Mouse (Mus musculus) ovary, adult 10 weeks (tissue): Measurements from ENCODE around the gene Bcl2l2. TPM values are rescaled to one million over a fixed set of nuclear protein-coding genes. Genes with fewer than 3 reads are reported as not detected.

Source experiments
- polyA plus RNA-seq: library from polyadenylated mRNA; stranded (reverse); fragments of 350-450 nt; fragmentation: Illumina TruSeq; extraction: RNeasy Lipid Tissue Mini Kit (QIAGEN cat#74804); gene quantifications from one replicate; pipeline ENCODE4 v1.2.3, GENCODE M21; 2014

The Bcl2l2 gene
- polyA plus RNA-seq = 9.4 TPM

DNA sequence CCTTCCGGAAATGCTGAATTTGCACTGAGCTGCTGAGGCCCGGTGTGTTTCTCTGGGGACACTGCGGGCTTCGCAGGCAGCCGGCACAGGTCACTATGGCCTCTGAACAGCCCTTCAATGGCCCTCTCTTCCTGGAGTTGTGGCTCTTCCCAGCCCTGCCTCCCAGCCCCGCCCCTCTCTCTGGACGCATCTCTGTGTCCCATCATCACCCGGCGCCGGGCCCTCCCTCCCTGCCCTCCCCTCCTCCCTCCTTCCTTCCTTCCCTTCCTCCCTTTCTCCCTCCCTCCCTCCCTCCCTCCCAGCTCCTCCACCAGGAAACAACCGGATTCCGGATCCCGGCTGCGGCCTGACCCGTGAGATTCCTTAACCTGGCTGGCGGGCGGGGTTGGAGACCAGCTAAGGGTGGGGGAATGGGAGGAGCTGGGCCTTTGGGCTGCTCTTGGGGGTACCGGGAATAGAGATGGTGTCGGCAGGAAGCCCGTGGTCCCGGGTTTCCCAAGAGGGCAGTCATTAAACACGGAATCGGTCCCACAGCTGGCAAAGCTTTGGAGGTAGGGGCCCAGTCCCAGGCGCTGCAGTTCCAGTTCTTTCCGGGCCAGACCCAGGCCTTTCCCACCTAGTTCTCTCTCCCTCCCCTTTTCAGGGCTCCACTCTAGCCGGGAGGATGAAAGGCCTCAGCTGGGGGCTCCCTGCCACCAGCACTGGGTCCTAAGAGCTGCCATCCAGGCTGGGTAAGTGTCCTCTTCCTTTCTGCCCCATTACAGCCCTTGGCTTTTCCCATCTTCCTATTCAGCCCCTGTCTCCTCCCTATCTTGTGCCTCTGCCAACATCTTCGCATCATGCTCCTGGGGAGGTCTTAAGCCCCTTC lies at the start of gene Bcl2l2, which contains the start of gene Gm20521:
Gene Bcl2l2, plus strand, starts transcription at position 224 of the 868 bp plus-strand sequence.
Gene Gm20521, plus strand, starts transcription at position 288 of the 868 bp plus-strand sequence.

DNA sequence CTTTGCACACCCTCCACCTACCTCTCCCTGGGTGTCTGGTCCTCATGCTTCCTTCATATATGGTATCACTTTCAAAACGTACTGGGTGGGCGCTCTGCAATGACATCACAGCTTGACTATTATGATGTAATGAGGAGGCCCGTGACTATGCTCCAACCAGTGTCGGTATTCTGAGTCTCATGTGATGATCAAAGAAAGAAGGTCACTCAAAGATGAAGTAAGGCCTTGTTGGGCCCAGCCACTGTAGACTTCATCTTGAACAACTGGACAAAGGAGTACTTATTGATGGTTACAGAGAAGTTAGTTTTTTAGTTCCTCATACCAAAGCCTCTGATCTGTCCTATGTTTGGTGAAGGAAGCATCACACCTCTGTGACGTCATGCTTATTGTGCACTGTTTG lies 12.3 kb upstream of the Bcl2l2 start, which contains the start of gene Homez:
Gene Homez, minus strand, starts transcription at position 101 of the 400 bp plus-strand sequence.

DNA sequence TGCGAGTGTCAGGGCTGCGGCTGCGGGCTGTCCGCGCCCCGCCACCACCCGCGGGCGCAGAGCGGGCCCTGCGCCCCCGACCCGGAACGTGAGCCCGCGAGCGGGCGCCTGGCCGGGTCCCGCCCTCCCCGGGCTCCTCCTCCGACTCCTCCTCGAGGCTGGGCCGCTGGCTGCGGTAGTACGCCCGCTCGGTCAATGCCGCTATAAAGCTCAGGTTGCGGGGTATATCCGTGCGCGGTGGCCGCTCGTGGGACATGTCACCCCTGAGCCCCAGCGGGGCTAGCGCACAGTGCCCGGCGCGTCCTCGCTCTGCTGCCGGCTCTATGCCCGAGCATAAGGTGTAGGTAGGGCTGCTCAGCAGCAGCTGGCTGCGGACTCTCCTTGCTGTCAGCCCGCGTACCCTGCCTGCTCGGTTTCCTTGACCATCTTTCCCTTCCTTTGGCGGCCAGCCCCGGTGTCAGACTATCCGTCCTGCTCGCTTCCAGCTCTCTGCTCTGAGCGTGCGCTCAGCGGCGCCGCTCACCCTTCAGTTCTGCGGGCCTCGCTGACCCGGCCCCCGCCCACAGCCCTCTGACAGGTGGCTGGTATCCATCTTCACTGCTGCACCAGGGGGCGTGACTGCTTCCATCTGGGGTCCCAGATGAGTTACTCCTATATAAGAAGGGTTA lies 6.0 kb upstream of the Bcl2l2 start, which contains the start of gene Ppp1r3e:
Gene Ppp1r3e, minus strand, starts transcription at position 503 of the 668 bp plus-strand sequence.

GRCm38 (mm10) chr14:54892200-54892599 lies 9.0 kb downstream of the Bcl2l2 start, which contains the start of gene Pabpn1:
Pabpn1 (plus strand) TSS chr14:54892500.

GRCm38 (mm10) chr14:54912886-54913285 lies 29.7 kb downstream of the Bcl2l2 start, which contains the start of gene Slc22a17:
Slc22a17 (minus strand) TSS chr14:54913132.

GRCm38 (mm10) chr14:54925349-54926342 lies 42.5 kb downstream of the Bcl2l2 start, which contains the start of gene Efs:
Efs (minus strand) TSS chr14:54926126.

GRCm38 (mm10) chr14:54932645-54933150 lies 49.5 kb downstream of the Bcl2l2 start, which contains the start of gene Il25:
Il25 (plus strand) TSS chr14:54932695.

DNA sequence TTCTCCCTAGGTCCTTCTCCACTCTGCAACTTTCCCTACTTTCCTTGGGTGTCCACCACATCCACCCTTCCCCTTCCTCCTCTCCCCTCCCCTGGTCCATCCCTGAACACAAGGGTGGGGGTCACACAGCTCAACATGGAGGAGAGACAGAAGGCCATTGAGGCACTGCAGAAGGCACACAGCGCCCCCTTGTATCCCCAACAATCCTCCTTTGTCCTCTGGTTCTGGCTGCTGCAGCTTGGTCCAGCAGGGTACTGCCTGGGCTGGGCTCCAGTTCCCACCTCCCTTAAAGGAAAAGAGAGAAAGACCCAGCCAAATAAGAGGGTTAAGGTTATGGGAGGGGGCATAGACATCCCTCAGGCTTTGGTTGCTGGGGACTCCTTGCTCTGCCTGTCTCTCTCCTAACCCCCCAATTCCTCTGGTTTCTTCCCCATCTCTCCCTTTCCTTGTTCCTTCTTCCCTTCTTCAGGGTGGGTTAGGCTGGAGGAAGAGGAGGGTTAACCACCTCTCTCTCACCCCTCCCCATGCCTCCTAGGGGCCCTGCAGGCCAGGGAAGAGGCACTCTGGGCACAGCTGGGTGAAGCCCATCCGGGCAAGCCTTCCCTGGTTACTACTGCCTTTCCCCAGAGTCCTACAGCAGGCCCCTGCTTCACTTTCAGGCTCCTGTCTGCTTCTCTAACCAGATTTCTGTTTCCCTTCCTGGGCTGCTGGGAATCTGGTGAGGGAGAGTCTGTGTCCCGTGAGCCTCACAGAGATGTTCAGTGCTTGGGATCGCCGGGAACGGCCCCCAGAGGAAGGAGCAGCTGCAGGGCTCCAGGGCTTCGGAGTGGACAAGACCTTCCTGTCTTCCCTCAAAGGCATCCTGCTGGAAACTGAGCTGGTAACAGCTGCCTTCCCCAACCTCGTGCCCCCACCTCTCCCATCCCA lies 53.0 kb downstream of the Bcl2l2 start, which contains the start of gene Cmtm5:
Gene Cmtm5, plus strand, starts transcription at position 358 of the 927 bp plus-strand sequence.

Other genes starting within 250 kb of the Bcl2l2 start
- gene Gm17606, start 242.4 kb upstream of the Bcl2l2 start, polyA plus RNA-seq = not detected
- 0.11 TPM for gene Cdh24, start 242.0 kb upstream of the Bcl2l2 start, polyA plus RNA-seq
- gene 1700123O20Rik, start 197.2 kb upstream of the Bcl2l2 start, polyA plus RNA-seq = 20.2 TPM
- gene Acin1, start 196.4 kb upstream of the Bcl2l2 start, polyA plus RNA-seq = 155 TPM
- gene Gm29776, start 184.5 kb upstream of the Bcl2l2 start, polyA plus RNA-seq = not detected
- not detected for gene Cebpe, start 171.2 kb upstream of the Bcl2l2 start, polyA plus RNA-seq
- 30.6 TPM for gene Slc7a8, start 101.4 kb upstream of the Bcl2l2 start, polyA plus RNA-seq
- not detected for gene Rnf212b, start 69.2 kb upstream of the Bcl2l2 start, polyA plus RNA-seq
- gene Homez, start 12.4 kb upstream of the Bcl2l2 start, polyA plus RNA-seq = 13.4 TPM
- 8.2 TPM for gene Ppp1r3e, start 5.8 kb upstream of the Bcl2l2 start, polyA plus RNA-seq
- gene Gm20521, start 64 bp downstream of the Bcl2l2 start, polyA plus RNA-seq = not detected
- 45.3 TPM for gene Pabpn1, start 9.1 kb downstream of the Bcl2l2 start, polyA plus RNA-seq
- 0.88 TPM for gene Slc22a17, start 29.8 kb downstream of the Bcl2l2 start, polyA plus RNA-seq
- 0.63 TPM for gene Efs, start 42.7 kb downstream of the Bcl2l2 start, polyA plus RNA-seq
- gene Il25, start 49.3 kb downstream of the Bcl2l2 start, polyA plus RNA-seq = not detected
- not detected for gene Cmtm5, start 52.9 kb downstream of the Bcl2l2 start, polyA plus RNA-seq
- gene Myh6, start 83.5 kb downstream of the Bcl2l2 start, polyA plus RNA-seq = not detected
- gene Gm17428, start 93.6 kb downstream of the Bcl2l2 start, polyA plus RNA-seq = not detected
- not detected for gene Myh7, start 111.2 kb downstream of the Bcl2l2 start, polyA plus RNA-seq
- gene Ngdn, start 132.1 kb downstream of the Bcl2l2 start, polyA plus RNA-seq = 5.4 TPM
- gene Zfhx2, start 208.9 kb downstream of the Bcl2l2 start, polyA plus RNA-seq = 0.46 TPM
- gene Thtpa, start 211.4 kb downstream of the Bcl2l2 start, polyA plus RNA-seq = 5.8 TPM
- gene Ap1g2, start 223.2 kb downstream of the Bcl2l2 start, polyA plus RNA-seq = 0.23 TPM
- gene Jph4, start 233.6 kb downstream of the Bcl2l2 start, polyA plus RNA-seq = 1.2 TPM